Mouse (Mus musculus) forebrain, postnatal 0 days (tissue): ENCODE data around the gene Gpr26. TPM values are rescaled to one million over a fixed set of nuclear protein-coding genes. Genes with fewer than 3 reads are reported as not detected.

Source experiments
- ATAC-seq: fragments of 200-750 bp; cut with Nextera tagmentation; 2 replicates; pipeline ENCODE4 v1.8.0; 2017; ENCODE audit warnings: mild to moderate bottlenecking, moderate library complexity
- DNase-seq: peaks from one replicate; pipeline ENCODE4 v3.0.0-alpha.2; 2015
- H3K27ac ChIP-seq: fragments of 300-500 bp; sonication (generic); 2 replicates; pipeline ENCODE4 v1.5.1; 2014; ENCODE audit warnings: low read depth, mild to moderate bottlenecking, antibody characterized with exemption, low read length, moderate library complexity, mixed read lengths
- H3K27me3 ChIP-seq: fragments of 300-500 bp; sonication (generic); 2 replicates; pipeline ENCODE4 v1.6.1; 2014; ENCODE audit warnings: mild to moderate bottlenecking, low read length, mixed read lengths; ENCODE audit not compliant: insufficient read depth
- H3K36me3 ChIP-seq: fragments of 300-500 bp; sonication (generic); 2 replicates; pipeline ENCODE4 v1.6.1; 2014; ENCODE audit warnings: mild to moderate bottlenecking, moderate library complexity; ENCODE audit not compliant: insufficient read depth
- H3K4me1 ChIP-seq: fragments of 300-500 bp; sonication (generic); 2 replicates; pipeline ENCODE4 v1.6.1; 2014; ENCODE audit warnings: antibody characterized with exemption; ENCODE audit not compliant: insufficient read depth
- H3K4me2 ChIP-seq: fragments of 300-500 bp; sonication (generic); 2 replicates; pipeline ENCODE4 v1.6.1; 2014; ENCODE audit warnings: low read depth, mild to moderate bottlenecking, moderate library complexity
- H3K4me3 ChIP-seq: fragments of 300-500 bp; sonication (generic); 2 replicates; pipeline ENCODE4 v1.5.1; 2014; ENCODE audit warnings: low read depth, low read length, mixed read lengths
- H3K9ac ChIP-seq: fragments of 300-500 bp; sonication (generic); 2 replicates; pipeline ENCODE4 v1.6.1; 2014; ENCODE audit warnings: mild to moderate bottlenecking
- H3K9me3 ChIP-seq: fragments of 300-500 bp; sonication (generic); 2 replicates; pipeline ENCODE4 v1.6.1; 2016; ENCODE audit warnings: low read length
- CTCF ChIP-seq: sonication (generic); IDR thresholded peaks from 2 replicates; pipeline ENCODE4 v1.5.1; 2016; ENCODE audit warnings: antibody characterized with exemption, control low read depth, low read depth
- WGBS: fragments of 180-500 bp; shearing (Covaris S2); extraction: QIAGEN DNeasy Blood & Tissue Kit; methylation state at CpG from one replicate; pipeline ENCODE4 v1.1.7; 2014; 5-methylcytosine and 5-hydroxymethylcytosine counted together
- polyA plus RNA-seq: library from polyadenylated mRNA; unstranded; fragments of >200 nt; fragmentation: Nextera tagmentation; extraction: Ambion mirVana; gene quantifications from 2 replicates; pipeline ENCODE4 v1.2.1, GENCODE M21; 2015
- total RNA-seq: library from RNA; depleted of rRNA; stranded (reverse); fragments of >200 nt; gene quantifications from 2 replicates; pipeline ENCODE4 v1.2.3, GENCODE M21; 2014

The Gpr26 gene
- total and polyA plus RNA-seq, 2 experiments from 2014 or later: 3.2 to 27.1 TPM

- DNase-seq (no peak), ATAC-seq (no peak)
- Histone ChIP-seq H3K27ac (no peak overlapping the region), H3K4me2 (no peak overlapping the region), H3K9me3 (no peaks in the 10 kb centered on the region), H3K36me3 (no peaks in the 10 kb centered on the region), H3K4me1 (no peaks in the 10 kb centered on the region), H3K27me3 (no peaks in the 10 kb centered on the region; the same call in 1 of the 2 replicates), H3K9ac (no peak overlapping the region), H3K4me3 (no peak overlapping the region)
- no peak for TF ChIP-seq CTCF
- 83% methylated on average over 1 of the region's 1 CpGs for WGBS
These were observed 7.6 kb upstream of the Gpr26 start for GRCm38 (mm10) chr7:131958705-131959104.

- Histone ChIP-seq H3K9ac (no peak overlapping the region), H3K27ac (no peak overlapping the region), H3K36me3 (no peaks in the 10 kb centered on the region), H3K4me1 (no peaks in the 10 kb centered on the region), H3K9me3 (no peaks in the 10 kb centered on the region), H3K4me2 (no peak overlapping the region), H3K27me3 (no peaks in the 10 kb centered on the region; the same call in 1 of the 2 replicates), H3K4me3 (no peak overlapping the region)
- TF ChIP-seq CTCF: no peak
- 24% methylated on average over 6 of the region's 6 CpGs for WGBS
- ATAC-seq (no peak), DNase-seq (no peak)
These were observed 5.7 kb upstream of the Gpr26 start for GRCm38 (mm10) chr7:131960551-131960950.

GRCm38 (mm10) chr7:131966916-131967494 is 745 bp downstream of the Gpr26 start:
- TF ChIP-seq CTCF: 0 out of 2 replicates have a peak, but pooled peaks have one; percentile 31
- Histone ChIP-seq H3K4me1 (peaks cover 13% of the 10 kb centered on the region; the same call in 1 of the 2 replicates), H3K4me3 (peak overlapping the region; percentile 57), H3K9ac (peak overlapping the region; percentile 78), H3K36me3 (no peaks in the 10 kb centered on the region), H3K9me3 (no peaks in the 10 kb centered on the region), H3K27ac (peak overlapping the region; percentile 88), H3K27me3 (peaks cover 21% of the 10 kb centered on the region; the same call in 1 of the 2 replicates), H3K4me2 (peak overlapping the region; percentile 84)
- ATAC-seq: peak; percentile 54
- DNase-seq: peak; percentile 64
- 8% methylated on average over 54 of the region's 57 CpGs for WGBS

GRCm38 (mm10) chr7:131970255-131970654 is 4.0 kb downstream of the Gpr26 start:
- Histone ChIP-seq H3K4me1 (peaks cover 13% of the 10 kb centered on the region; the same call in 1 of the 2 replicates), H3K4me2 (peak overlapping the region; percentile 84), H3K4me3 (peak overlapping the region; percentile 57), H3K9me3 (no peaks in the 10 kb centered on the region), H3K36me3 (no peaks in the 10 kb centered on the region), H3K9ac (peak overlapping the region; percentile 25; the same call in 1 of the 2 replicates), H3K27me3 (peaks cover 21% of the 10 kb centered on the region; the same call in 1 of the 2 replicates), H3K27ac (no peak overlapping the region)
- ATAC-seq: no peak
- WGBS: 53% methylated on average over 3 of the region's 3 CpGs
- TF ChIP-seq CTCF: no peak
- no peak for DNase-seq

DNA sequence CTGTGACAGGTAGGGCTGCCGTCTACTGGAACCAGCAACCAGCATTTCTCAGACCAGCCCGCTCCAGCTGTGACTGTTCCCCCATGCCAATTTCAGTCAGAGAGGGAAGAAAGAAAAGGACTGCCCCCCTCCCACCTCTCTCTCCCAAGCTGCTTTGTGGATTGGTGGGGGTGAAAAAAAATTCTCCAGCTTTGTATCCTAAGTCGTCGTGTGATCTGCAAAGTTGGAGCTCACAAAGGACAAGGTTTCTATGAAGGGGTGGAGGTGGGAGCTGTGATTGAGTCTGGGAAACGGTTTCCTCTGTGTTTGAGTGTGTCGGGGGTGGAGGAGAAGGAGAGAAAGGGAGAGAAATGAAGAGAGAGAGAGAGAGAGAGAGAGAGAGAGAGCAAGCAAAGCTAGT is 9.6 kb downstream of the Gpr26 start:
- Histone ChIP-seq H3K4me1 (no peaks in the 10 kb centered on the region), H3K27ac (no peak overlapping the region), H3K27me3 (no peaks in the 10 kb centered on the region), H3K4me3 (no peak overlapping the region), H3K36me3 (peaks cover 3% of the 10 kb centered on the region; the same call in 1 of the 2 replicates), H3K4me2 (no peak overlapping the region), H3K9ac (no peak overlapping the region), H3K9me3 (no peaks in the 10 kb centered on the region)
- DNase-seq (no peak), ATAC-seq (no peak)
- 34% methylated on average over 6 of the region's 6 CpGs for WGBS
- no peak for TF ChIP-seq CTCF

DNA sequence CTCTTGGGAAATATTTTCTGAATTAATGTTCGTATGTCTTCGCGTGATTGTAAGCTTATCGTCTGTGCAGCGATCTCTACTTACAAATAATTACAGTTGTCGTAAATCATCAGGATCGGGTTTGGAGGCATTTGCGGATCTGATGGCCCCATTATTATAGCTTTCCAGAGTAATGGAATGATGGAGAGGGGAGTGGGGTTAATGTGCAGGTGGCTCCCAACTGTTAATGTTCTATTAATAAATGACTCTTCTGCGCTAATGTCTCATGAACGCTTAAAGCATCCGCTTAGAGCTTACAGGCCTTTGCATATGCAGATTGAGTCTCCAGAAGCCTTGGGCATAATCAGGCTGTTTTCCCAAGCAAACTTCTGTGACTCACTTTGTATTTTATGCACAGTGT is 12.3 kb downstream of the Gpr26 start:
- ATAC-seq (peak; percentile 20; the same call in 1 of the 2 replicates), DNase-seq (no peak)
- WGBS: 50% methylated on average over 11 of the region's 11 CpGs
- Histone ChIP-seq H3K4me1 (no peaks in the 10 kb centered on the region), H3K4me2 (no peak overlapping the region), H3K36me3 (peaks cover 12% of the 10 kb centered on the region; the same call in 1 of the 2 replicates), H3K4me3 (no peak overlapping the region), H3K27me3 (no peaks in the 10 kb centered on the region), H3K9ac (no peak overlapping the region), H3K27ac (no peak overlapping the region), H3K9me3 (no peaks in the 10 kb centered on the region)
- TF ChIP-seq CTCF: no peak

DNA sequence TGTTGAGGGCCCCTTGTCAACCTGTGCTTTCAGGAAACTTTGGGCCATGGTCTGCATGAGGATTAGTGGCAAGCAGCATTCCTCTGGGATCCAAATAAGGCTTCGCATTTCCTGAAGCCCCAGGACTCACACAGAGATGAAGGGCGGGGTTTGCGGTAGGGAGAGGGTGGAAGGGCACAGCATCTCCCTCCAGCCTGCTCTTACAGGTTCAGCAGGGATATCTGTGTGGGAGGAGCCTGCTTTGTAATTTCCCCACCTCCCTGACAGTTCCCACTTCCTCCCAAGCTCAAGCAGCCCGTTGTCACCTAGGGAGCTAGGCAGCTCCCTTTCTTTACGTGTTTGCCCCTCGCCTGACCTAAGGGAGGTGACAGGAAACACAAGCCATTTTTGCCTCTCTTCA is 22.8 kb downstream of the Gpr26 start:
- DNase-seq (no peak), ATAC-seq (no peak)
- Histone ChIP-seq H3K27ac (no peak overlapping the region), H3K36me3 (peaks cover 17% of the 10 kb centered on the region), H3K9ac (no peak overlapping the region), H3K4me1 (peaks cover 6% of the 10 kb centered on the region; the same call in 1 of the 2 replicates), H3K9me3 (no peaks in the 10 kb centered on the region), H3K4me2 (no peak overlapping the region), H3K27me3 (no peaks in the 10 kb centered on the region), H3K4me3 (no peak overlapping the region)
- no peak for TF ChIP-seq CTCF
- WGBS: 45% methylated on average over 6 of the region's 6 CpGs
